Mouse (Mus musculus): ENCODE results near the gene Itga9.

DNA sequence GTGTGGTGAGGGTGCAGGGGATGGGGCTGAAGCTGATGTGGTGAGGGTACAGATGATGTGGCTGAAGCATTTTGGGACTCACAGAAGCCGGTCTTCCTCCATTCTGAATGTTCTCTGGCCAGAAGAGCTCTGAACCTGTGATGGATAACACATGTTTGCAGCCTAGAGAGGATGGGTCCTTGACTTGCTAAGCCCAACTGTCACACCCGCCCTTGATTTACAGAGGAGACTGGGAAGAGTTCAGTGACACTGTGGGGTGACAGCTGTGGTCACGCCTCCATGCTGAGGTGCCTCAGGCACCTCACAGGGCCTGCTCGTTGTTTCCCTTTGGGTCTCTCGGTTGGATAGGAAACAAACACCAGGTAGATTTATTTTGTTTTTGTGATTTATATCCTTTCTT lies 238.5 kb downstream of the Itga9 start:
- TF ChIP-seq MYOG (IDR thresholded peaks at IDR 0.05; ENCODE audit: control insufficient read depth, extremely low read depth, insufficient read length): no peak
- no peak for TF ChIP-seq CTCF (IDR thresholded peaks at IDR 0.05; ENCODE audit: control insufficient read depth, insufficient read depth, insufficient read length)
